In the genomic region with DNA sequence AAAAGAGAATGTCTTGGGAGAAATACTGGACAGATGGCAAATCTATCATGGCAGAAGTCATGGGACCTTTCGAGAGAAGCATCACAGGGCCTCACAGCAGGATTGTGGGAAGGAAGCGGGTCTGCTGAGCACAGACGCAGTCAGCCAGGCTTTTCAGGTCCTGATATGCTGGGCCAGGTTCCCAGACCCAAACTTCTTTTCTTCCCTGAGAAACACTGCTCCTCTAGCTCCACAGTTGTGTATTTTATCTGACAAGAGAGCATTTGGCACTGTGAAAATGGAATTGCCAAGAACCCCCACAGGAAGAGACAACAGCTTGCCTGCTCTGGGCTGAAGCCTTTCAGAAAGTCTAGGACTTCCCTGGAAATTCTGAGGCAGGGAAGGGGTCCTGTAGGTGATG, we compare ENCODE assay signal across 20 mouse cellular contexts.
DNase-seq lines count a peak whose midpoint lies in the region; ATAC-seq lines count a peak whose summit lies in the region.
"Had no signal": no experiment of that assay in that cellular context is flagged by ENCODE, and none has a peak within 500 bp of the region (broad histone marks: within the 10 kb centered on the region; RNA-seq: fewer than 3 reads in every experiment).

No protein-coding gene starts in this region.

- no peak overlapping the region for H3K9ac ChIP-seq in heart, embryonic 12.5 days
- no peak overlapping the region for H3K9ac ChIP-seq in hindbrain, embryonic 13.5 days
- H3K9ac ChIP-seq: embryonic facial prominence, embryonic 13.5 days; forebrain, embryonic 12.5 days; midbrain, embryonic 15.5 days; stomach, embryonic 15.5 days had no signal

- no peak overlapping the region for H3K4me3 ChIP-seq in heart, embryonic 12.5 days
- no peak overlapping the region for H3K4me3 ChIP-seq in hindbrain, embryonic 13.5 days
- H3K4me3 ChIP-seq in hindbrain, embryonic 10.5 days, result no peak overlapping the region
- H3K4me3 ChIP-seq: embryonic facial prominence, embryonic 13.5 days; erythroblast, embryonic 14.5 days; forebrain, embryonic 12.5 days; midbrain, embryonic 15.5 days; stomach, embryonic 15.5 days had no signal

- no peak for ATAC-seq in heart, embryonic 12.5 days (ENCODE audit: insufficient number of reproducible peaks, low FRiP score)
- no peak for ATAC-seq in hindbrain, embryonic 13.5 days (ENCODE audit: low FRiP score)
- ATAC-seq: midbrain, embryonic 15.5 days had no signal

- intact Hi-C loops in heart, postnatal 25 days (cut with DNase I), result no loop called here

- no peaks in the 10 kb centered on the region for H3K9me3 ChIP-seq in heart, embryonic 12.5 days (replicated peaks)
- no peaks in the 10 kb centered on the region for H3K9me3 ChIP-seq in hindbrain, embryonic 13.5 days
- no peaks in the 10 kb centered on the region for H3K9me3 ChIP-seq in hindbrain, embryonic 10.5 days
- H3K9me3 ChIP-seq: embryonic facial prominence, embryonic 13.5 days; forebrain, embryonic 12.5 days; midbrain, embryonic 15.5 days; stomach, embryonic 15.5 days had no signal

- DNase-seq in heart, postnatal 25 days (ENCODE audit: low spot score), result no peak
- DNase-seq in hindbrain, embryonic 10.5 days (ENCODE audit: low spot score), result no peak
- peak; percentile 53 for DNase-seq in brain, adult 2 months (ENCODE audit: low read depth, low spot score)
- peak; percentile 10 for DNase-seq in heart, postnatal 4 days
- no peak for DNase-seq in kidney, adult 11 months
- DNase-seq: adrenal gland, adult 8-10 months; embryo, embryonic 11 days; gastrocnemius, postnatal 14 days; kidney, adult 2 months; thymus, adult 2 months; thymus, postnatal 4 days had no signal

- no peaks in the 10 kb centered on the region for H3K36me3 ChIP-seq in heart, embryonic 12.5 days
- peaks cover 2% of the 10 kb centered on the region; the same call in 1 of the 2 replicates for H3K36me3 ChIP-seq in hindbrain, embryonic 13.5 days
- no peaks in the 10 kb centered on the region for H3K36me3 ChIP-seq in hindbrain, embryonic 10.5 days
- H3K36me3 ChIP-seq: embryonic facial prominence, embryonic 13.5 days; forebrain, embryonic 12.5 days; midbrain, embryonic 15.5 days; stomach, embryonic 15.5 days had no signal

- no peaks in the 10 kb centered on the region for H3K27me3 ChIP-seq in heart, embryonic 12.5 days (replicated peaks)
- H3K27me3 ChIP-seq in hindbrain, embryonic 13.5 days, result no peaks in the 10 kb centered on the region
- peaks cover 4% of the 10 kb centered on the region for H3K27me3 ChIP-seq in hindbrain, embryonic 10.5 days (ENCODE audit: insufficient read depth, poor library complexity, severe bottlenecking)
- H3K27me3 ChIP-seq: embryonic facial prominence, embryonic 13.5 days; forebrain, embryonic 12.5 days; midbrain, embryonic 15.5 days; stomach, embryonic 15.5 days had no signal

- H3K4me2 ChIP-seq in heart, embryonic 12.5 days, result no peak overlapping the region
- H3K4me2 ChIP-seq in hindbrain, embryonic 13.5 days, result no peak overlapping the region
- H3K4me2 ChIP-seq: embryonic facial prominence, embryonic 13.5 days; forebrain, embryonic 12.5 days; midbrain, embryonic 15.5 days; stomach, embryonic 15.5 days had no signal

- peak overlapping the region; percentile 16 for H3K27ac ChIP-seq in heart, embryonic 12.5 days (ENCODE audit: poor library complexity, severe bottlenecking)
- peak overlapping the region; percentile 2; the same call in 1 of the 2 replicates for H3K27ac ChIP-seq in hindbrain, embryonic 13.5 days
- H3K27ac ChIP-seq in hindbrain, embryonic 10.5 days, result no peak overlapping the region
- H3K27ac ChIP-seq: embryonic facial prominence, embryonic 13.5 days; forebrain, embryonic 12.5 days; kidney, postnatal 0 days; macrophage; midbrain, embryonic 15.5 days; stomach, embryonic 15.5 days had no signal

- peaks cover 22% of the 10 kb centered on the region for H3K4me1 ChIP-seq in heart, embryonic 12.5 days (replicated peaks)
- peaks cover 16% of the 10 kb centered on the region for H3K4me1 ChIP-seq in hindbrain, embryonic 13.5 days (replicated peaks)
- H3K4me1 ChIP-seq in hindbrain, embryonic 10.5 days (replicated peaks), result peaks cover 9% of the 10 kb centered on the region; the same call in 1 of the 2 replicates
- H3K4me1 ChIP-seq: embryonic facial prominence, embryonic 13.5 days; stomach, embryonic 15.5 days had no signal

- 49% methylated on average over 3 of the region's 3 CpGs for WGBS in heart, embryonic 12.5 days
- 59% methylated on average over 3 of the region's 3 CpGs for WGBS in hindbrain, embryonic 13.5 days
- 84% methylated on average over 3 of the region's 3 CpGs for WGBS in hindbrain, embryonic 10.5 days

Comparison
In these comparisons a context has a peak if more than half of its experiments do, and no peak if none do; other contexts are left out.
1. DNase-seq: peak in brain, adult 2 months (single experiment) and heart, postnatal 4 days (single experiment); none in heart, postnatal 25 days (single experiment), hindbrain, embryonic 10.5 days (single experiment) and kidney, adult 11 months (single experiment).